Mouse (Mus musculus) hindbrain, embryonic 14.5 days (tissue): Measurements from ENCODE around the gene Kpna1. TPM values are rescaled to one million over a fixed set of nuclear protein-coding genes. Genes with fewer than 3 reads are reported as not detected.
A peak's percentile ranks its signal among the peaks of the same experiment; 100 is the strongest.

Experiments
- ATAC-seq: fragments of 200-750 bp; cut with Nextera tagmentation; 2 replicates; pipeline ENCODE4 v1.8.0; 2017; ENCODE audit warnings: moderate number of reproducible peaks, mild to moderate bottlenecking, moderate TSS enrichment, moderate library complexity; ENCODE audit not compliant: low FRiP score
- DNase-seq: peaks from one replicate; pipeline ENCODE4 v3.0.0-alpha.2; 2015; ENCODE audit warnings: low spot score
- H3K27ac ChIP-seq: fragments of 300-500 bp; sonication (generic); 2 replicates; pipeline ENCODE4 v1.5.1; 2014; ENCODE audit warnings: mild to moderate bottlenecking, moderate library complexity
- H3K27me3 ChIP-seq: fragments of 300-500 bp; sonication (generic); 2 replicates; pipeline ENCODE4 v1.6.1; 2014; ENCODE audit warnings: mild to moderate bottlenecking, low read length, mixed read lengths; ENCODE audit not compliant: control insufficient read depth, insufficient read depth
- H3K36me3 ChIP-seq: fragments of 300-500 bp; sonication (generic); replicated peaks from 2 replicates; pipeline ENCODE4 v1.6.1; 2014; ENCODE audit not compliant: control insufficient read depth, insufficient read depth
- H3K4me1 ChIP-seq: fragments of 300-500 bp; sonication (generic); replicated peaks from 2 replicates; pipeline ENCODE4 v1.6.1; 2014; ENCODE audit warnings: antibody characterized with exemption, low read length, mixed read lengths; ENCODE audit not compliant: control insufficient read depth, insufficient read depth
- H3K4me2 ChIP-seq: fragments of 300-500 bp; sonication (generic); replicated peaks from 2 replicates; pipeline ENCODE4 v1.6.1; 2014; ENCODE audit warnings: mild to moderate bottlenecking, moderate library complexity
- H3K4me3 ChIP-seq: fragments of 300-500 bp; sonication (generic); replicated peaks from 2 replicates; pipeline ENCODE4 v1.5.1; 2014; ENCODE audit warnings: mild to moderate bottlenecking, low read length
- H3K9ac ChIP-seq: fragments of 300-500 bp; sonication (generic); 2 replicates; pipeline ENCODE4 v1.6.1; 2014
- H3K9me3 ChIP-seq: fragments of 300-500 bp; sonication (generic); 2 replicates; pipeline ENCODE4 v1.6.1; 2016; ENCODE audit warnings: low read length; ENCODE audit not compliant: control insufficient read depth
- WGBS: fragments of 180-500 bp; shearing (Covaris S2); extraction: QIAGEN DNeasy Blood & Tissue Kit; methylation state at CpG from one replicate; pipeline ENCODE4 v1.1.7; 2014; 5-methylcytosine and 5-hydroxymethylcytosine counted together
- polyA plus RNA-seq: library from polyadenylated mRNA; unstranded; fragments of >200 nt; fragmentation: Nextera tagmentation; extraction: Ambion mirVana; gene quantifications from 2 replicates; pipeline ENCODE4 v1.2.1, GENCODE M21; 2014

Kpna1 gene
- polyA plus RNA-seq, 1 experiment from 2014 or later, result 90.4 TPM

- H3K9ac ChIP-seq, result peak within 1 kb of the TSS; percentile 66
- no peaks in the 10 kb centered on the region for H3K27me3 ChIP-seq
- H3K4me1 ChIP-seq, result peaks cover 21% of the 10 kb centered on the region
- peak within 1 kb of the TSS; percentile 50 for H3K4me3 ChIP-seq
- H3K36me3 ChIP-seq, result peaks cover 43% of the 10 kb centered on the region
- DNase-seq, result peak; percentile 98
- 2% methylated on average over 39 of the region's 39 CpGs for WGBS
- peak within 1 kb of the TSS; percentile 73 for H3K27ac ChIP-seq
- H3K9me3 ChIP-seq, result no peaks in the 10 kb centered on the region
- ATAC-seq, result peak; percentile 98
- H3K4me2 ChIP-seq, result peak within 1 kb of the TSS; percentile 69
These were observed 62.4 kb downstream of the Kpna1 start, which contains the start of gene Wdr5b for GRCm38 (mm10) chr16:36040640-36041624. Gene Wdr5b, plus strand, starts transcription at chr16:36041190.

DNA sequence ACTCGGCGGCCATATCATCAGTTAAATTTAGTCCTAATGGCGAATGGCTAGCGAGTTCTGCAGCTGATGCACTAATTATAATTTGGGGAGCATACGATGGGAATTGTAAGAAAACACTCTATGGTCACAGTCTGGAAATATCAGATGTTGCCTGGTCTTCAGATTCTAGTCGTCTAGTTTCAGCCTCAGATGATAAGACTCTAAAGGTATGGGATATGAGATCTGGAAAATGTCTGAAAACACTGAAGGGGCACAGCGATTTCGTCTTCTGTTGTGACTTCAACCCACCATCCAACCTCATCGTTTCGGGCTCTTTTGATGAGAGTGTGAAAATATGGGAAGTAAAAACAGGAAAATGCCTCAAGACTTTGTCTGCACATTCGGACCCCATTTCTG is 63.1 kb downstream of the Kpna1 start:
- 33% methylated on average over 11 of the region's 11 CpGs for WGBS
- peak overlapping the region; percentile 50 for H3K4me3 ChIP-seq
- peak overlapping the region; percentile 73 for H3K27ac ChIP-seq
- H3K9me3 ChIP-seq, result no peaks in the 10 kb centered on the region
- peaks cover 42% of the 10 kb centered on the region for H3K36me3 ChIP-seq
- no peaks in the 10 kb centered on the region for H3K27me3 ChIP-seq
- peak overlapping the region; percentile 66 for H3K9ac ChIP-seq
- peaks cover 21% of the 10 kb centered on the region for H3K4me1 ChIP-seq
- peak overlapping the region; percentile 69 for H3K4me2 ChIP-seq
- ATAC-seq (no peak), DNase-seq (no peak)

- no peak overlapping the region for H3K27ac ChIP-seq
- no peak overlapping the region for H3K9ac ChIP-seq
- no peak overlapping the region for H3K4me3 ChIP-seq
- H3K4me2 ChIP-seq, result no peak overlapping the region
- ATAC-seq (no peak), DNase-seq (no peak)
- H3K36me3 ChIP-seq, result peaks cover 35% of the 10 kb centered on the region
- no peaks in the 10 kb centered on the region for H3K9me3 ChIP-seq
- peaks cover 21% of the 10 kb centered on the region for H3K4me1 ChIP-seq
- WGBS, result 89% methylated on average over 10 of the region's 10 CpGs
- H3K27me3 ChIP-seq, result no peaks in the 10 kb centered on the region
These were observed 64.5 kb downstream of the Kpna1 start for GRCm38 (mm10) chr16:36043073-36043472.

DNA sequence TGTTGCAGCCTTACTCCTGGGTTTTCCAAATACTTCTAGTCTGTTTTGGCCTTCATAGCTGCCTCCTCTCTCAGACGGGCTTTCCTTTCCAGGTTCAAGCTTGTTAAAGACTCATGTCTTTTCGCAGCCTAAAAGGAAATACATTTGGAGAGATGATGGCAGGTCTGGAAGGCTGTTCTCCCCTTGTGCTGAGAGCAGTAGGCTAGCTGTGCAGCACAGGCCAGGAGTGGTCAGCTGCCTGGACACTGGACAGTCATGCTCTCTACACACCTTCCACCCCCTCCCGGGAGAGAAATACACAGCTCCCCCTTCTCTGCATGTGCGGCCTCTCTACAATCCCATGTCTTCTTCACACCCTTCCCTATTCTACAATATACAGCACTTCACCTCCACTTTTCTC is 65.4 kb downstream of the Kpna1 start:
- Histone ChIP-seq H3K27me3 (no peaks in the 10 kb centered on the region), H3K4me2 (no peak overlapping the region), H3K4me3 (no peak overlapping the region), H3K36me3 (peaks cover 44% of the 10 kb centered on the region), H3K4me1 (peaks cover 21% of the 10 kb centered on the region), H3K9ac (no peak overlapping the region), H3K9me3 (no peaks in the 10 kb centered on the region), H3K27ac (no peak overlapping the region)
- ATAC-seq, result no peak
- WGBS, result 91% methylated on average over 4 of the region's 4 CpGs
- DNase-seq, result no peak

- peaks cover 71% of the 10 kb centered on the region for H3K36me3 ChIP-seq
- H3K9me3 ChIP-seq, result no peaks in the 10 kb centered on the region
- no peak overlapping the region for H3K27ac ChIP-seq
- peaks cover 4% of the 10 kb centered on the region; the same call in 1 of the 2 replicates for H3K4me1 ChIP-seq
- no peak for DNase-seq
- H3K4me2 ChIP-seq, result no peak overlapping the region
- no peaks in the 10 kb centered on the region for H3K27me3 ChIP-seq
- WGBS, result 95% methylated on average over 4 of the region's 4 CpGs
- ATAC-seq, result no peak
- no peak overlapping the region for H3K9ac ChIP-seq
- H3K4me3 ChIP-seq, result no peak overlapping the region
These were observed 69.0 kb downstream of the Kpna1 start for GRCm38 (mm10) chr16:36047538-36047937.

DNA sequence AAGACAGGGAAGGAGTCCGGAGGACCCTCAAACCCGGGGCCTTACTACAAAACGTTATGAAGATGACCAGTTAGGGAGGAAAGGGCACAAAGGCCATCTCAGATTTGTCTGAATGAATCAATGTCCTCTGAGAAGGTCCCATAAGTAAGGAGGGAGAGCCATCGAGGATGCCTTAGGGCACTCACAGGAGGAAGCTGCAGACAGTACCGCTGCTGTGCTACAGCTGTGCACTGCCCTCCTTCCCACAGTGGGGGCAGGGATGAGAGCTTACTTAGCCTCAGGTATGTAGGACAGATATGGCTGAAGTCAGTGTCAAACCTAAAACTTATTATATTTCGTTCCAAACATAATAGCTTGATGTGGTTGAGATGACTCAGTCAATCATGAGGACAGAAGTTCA is 72.9 kb downstream of the Kpna1 start:
- peaks cover 39% of the 10 kb centered on the region for H3K36me3 ChIP-seq
- H3K4me1 ChIP-seq, result no peaks in the 10 kb centered on the region
- no peak overlapping the region for H3K27ac ChIP-seq
- H3K9me3 ChIP-seq, result no peaks in the 10 kb centered on the region
- H3K9ac ChIP-seq, result no peak overlapping the region
- H3K4me3 ChIP-seq, result no peak overlapping the region
- H3K4me2 ChIP-seq, result no peak overlapping the region
- no peak for DNase-seq
- no peak for ATAC-seq
- no peaks in the 10 kb centered on the region for H3K27me3 ChIP-seq
- 91% methylated on average over 6 of the region's 6 CpGs for WGBS

DNA sequence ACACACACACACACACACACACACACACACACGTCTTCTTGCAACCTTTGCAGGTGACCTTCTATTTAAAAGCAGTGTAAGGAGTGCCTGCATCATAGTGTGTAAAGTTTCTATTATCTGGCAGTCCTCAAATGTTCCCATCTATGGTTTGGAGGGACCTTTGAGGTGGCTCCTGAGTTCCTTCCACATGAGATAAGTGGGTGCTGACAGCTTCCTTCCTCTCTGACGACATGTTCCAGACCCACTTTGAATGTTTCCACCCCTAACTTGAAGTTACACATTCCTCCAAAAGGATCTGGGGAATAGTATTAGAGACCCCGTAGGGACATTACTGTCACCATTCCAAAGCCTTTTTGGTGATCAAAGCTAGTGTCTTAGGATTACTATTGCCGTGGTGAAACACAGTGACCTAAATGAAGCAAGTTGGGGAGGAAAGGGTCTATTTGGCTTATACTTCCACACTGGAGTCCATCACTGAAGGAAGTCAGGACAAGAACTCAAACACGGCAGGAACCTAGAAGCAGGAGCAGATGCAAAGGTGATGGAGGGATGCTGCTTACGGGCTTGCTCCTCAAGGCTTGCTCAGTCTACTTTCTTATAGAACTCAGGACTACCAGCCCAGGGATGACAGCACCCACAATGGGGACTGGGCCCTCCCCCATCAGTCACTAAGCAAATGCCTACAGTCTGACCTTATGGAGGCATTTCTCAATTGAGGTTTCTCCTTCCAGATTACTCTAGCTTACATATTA is 75.2 kb downstream of the Kpna1 start:
- 92% methylated on average over 6 of the region's 6 CpGs for WGBS
- no peak for DNase-seq

DNA sequence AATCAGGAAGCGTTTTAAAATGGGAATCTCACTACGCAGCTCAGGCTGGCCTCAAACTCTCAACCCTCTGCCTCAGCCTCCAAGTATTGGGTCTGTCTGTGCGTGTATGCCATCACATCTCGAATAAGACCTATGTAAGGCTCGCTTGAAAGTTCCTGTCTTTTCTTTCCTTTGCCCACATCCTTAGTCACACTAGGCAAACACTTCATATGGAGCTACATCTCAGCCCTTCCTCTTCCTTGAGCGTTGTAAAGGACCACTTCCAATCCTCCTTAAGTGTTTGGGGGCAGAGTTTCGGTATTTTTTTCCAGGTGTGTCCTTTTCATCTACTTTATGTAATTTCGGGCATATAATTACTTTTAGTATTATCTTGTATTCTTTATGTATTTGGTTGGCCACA is 76.4 kb downstream of the Kpna1 start:
- WGBS, result 97% methylated on average over 8 of the region's 8 CpGs
- DNase-seq (no peak), ATAC-seq (no peak)
- H3K27me3 ChIP-seq, result no peaks in the 10 kb centered on the region
- no peak overlapping the region for H3K9ac ChIP-seq
- no peak overlapping the region for H3K4me3 ChIP-seq
- H3K9me3 ChIP-seq, result no peaks in the 10 kb centered on the region
- H3K36me3 ChIP-seq, result peaks cover 18% of the 10 kb centered on the region; the same call in 1 of the 2 replicates
- no peak overlapping the region for H3K27ac ChIP-seq
- H3K4me1 ChIP-seq, result no peaks in the 10 kb centered on the region
- no peak overlapping the region for H3K4me2 ChIP-seq

More for the DNA sequence above, 75.2 kb downstream of the Kpna1 start:
- no peaks in the 10 kb centered on the region for H3K27me3 ChIP-seq
- H3K36me3 ChIP-seq, result peaks cover 30% of the 10 kb centered on the region
- no peak overlapping the region for H3K27ac ChIP-seq
- H3K9me3 ChIP-seq, result no peaks in the 10 kb centered on the region
- no peaks in the 10 kb centered on the region for H3K4me1 ChIP-seq
- H3K9ac ChIP-seq, result no peak overlapping the region
- no peak overlapping the region for H3K4me3 ChIP-seq
- H3K4me2 ChIP-seq, result no peak overlapping the region
- ATAC-seq, result no peak

GRCm38 (mm10) chr16:36056416-36056815 is 77.9 kb downstream of the Kpna1 start:
- no peak overlapping the region for H3K27ac ChIP-seq
- no peaks in the 10 kb centered on the region for H3K9me3 ChIP-seq
- ATAC-seq, result no peak
- DNase-seq, result no peak
- H3K27me3 ChIP-seq, result no peaks in the 10 kb centered on the region
- no peak overlapping the region for H3K4me2 ChIP-seq
- H3K4me3 ChIP-seq, result no peak overlapping the region
- 87% methylated on average over 11 of the region's 11 CpGs for WGBS
- H3K4me1 ChIP-seq, result no peaks in the 10 kb centered on the region
- H3K9ac ChIP-seq, result no peak overlapping the region
- H3K36me3 ChIP-seq, result peaks cover 6% of the 10 kb centered on the region; the same call in 1 of the 2 replicates
